Mouse (Mus musculus) CD4-positive helper T cell, adult 2 months (primary cell): ENCODE data around the gene Dhtkd1.

ENCODE experiments used
- DNase-seq: peaks from one replicate; pipeline ENCODE4 v3.0.0-alpha.2; 2012; ENCODE audit warnings: low read depth, missing footprints, low spot score

Dhtkd1 gene

DNA sequence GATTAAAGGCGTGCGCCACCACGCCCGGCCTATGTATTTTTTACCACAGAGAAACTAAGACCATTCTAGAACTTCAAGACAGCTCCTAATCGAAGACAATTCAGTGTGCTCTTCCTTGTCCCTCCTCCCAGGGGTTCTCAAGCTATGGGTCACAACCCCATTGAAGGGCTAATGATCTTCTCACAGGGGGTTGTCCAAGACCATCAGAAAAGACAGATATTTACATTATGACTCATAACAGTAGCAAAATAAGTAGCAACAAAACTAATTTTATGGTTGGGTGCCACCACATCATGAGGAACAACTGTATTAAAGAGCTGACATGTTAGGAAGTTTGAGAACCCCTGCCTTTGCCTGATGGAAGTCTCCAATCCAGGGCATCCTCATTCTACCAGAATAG lies 10.7 kb downstream of the Dhtkd1 start:
- DNase-seq: no peak

DNA sequence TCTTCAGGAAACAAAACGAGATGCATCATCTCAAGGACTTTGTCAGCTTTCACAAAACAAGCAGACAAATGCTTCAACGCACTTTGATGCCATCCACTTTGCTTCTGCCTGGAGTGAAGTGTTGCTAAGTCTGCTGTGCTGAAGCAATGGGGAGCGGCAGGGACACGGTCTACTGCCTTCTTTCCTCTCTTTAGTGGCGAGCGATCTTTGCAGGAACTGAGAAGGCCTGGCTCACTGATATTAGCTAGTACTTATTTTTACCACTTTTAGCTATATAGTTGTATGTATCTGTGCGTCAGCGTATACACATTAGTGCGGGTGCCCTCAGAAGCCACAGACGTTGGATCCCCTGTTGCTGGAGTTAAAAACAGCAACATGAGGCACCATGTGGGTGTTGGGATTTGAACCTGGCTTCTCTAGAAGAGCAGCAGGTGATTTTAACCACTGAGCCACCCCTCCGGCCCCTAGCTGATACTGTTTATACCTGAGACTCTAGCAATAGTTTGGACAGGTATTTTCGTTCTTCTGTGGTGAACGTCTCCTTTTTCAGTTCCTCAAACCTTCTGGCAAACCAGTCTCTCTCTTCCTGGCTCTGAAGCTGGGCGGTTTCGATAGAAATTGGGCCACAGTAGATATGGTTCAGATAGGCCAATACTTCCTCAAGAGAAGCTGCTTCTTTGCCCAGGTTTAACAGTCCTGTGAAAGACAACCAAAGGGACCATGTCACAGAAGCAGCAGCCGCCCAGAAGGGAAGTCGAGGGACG lies 12.1 kb downstream of the Dhtkd1 start:
- no peak for DNase-seq

DNA sequence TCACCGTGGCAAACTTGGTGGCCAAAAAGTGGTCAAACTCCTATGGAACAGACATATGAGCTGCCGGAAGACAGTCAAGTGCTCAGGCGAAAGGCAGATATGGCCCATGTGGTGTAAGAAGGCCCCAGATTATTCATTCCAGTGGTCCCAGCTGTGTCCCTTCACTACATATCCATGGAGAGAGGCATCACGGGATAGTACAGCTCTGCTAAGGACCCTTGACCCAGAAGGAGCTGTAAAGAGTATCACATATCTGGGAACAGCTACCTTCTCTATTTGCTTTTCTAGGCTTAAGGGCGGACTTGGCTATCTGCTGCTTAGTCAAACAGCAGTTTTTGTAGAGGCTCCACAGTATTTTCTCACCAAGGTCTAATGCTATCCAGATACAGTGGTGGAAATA lies 12.8 kb downstream of the Dhtkd1 start:
- DNase-seq: no peak

DNA sequence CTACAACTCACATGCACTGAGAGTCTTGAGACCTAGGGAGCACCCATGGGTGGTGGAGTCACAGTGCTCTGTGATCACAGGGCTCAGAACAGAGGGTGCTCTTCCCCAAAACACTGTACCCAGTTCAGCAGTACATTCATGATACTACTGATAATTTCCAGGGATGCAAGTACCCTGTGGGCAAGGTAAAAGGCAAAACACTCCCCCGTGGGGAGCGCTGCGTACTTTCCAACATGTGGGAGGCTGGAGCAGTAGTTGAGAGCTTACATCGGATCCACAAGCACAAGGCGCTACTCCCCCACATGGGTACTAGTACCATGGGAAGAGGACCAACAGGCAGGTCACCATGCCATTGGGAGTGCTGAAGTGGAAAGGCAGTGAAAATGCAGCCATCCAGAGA lies 15.1 kb downstream of the Dhtkd1 start:
- DNase-seq: no peak

DNA sequence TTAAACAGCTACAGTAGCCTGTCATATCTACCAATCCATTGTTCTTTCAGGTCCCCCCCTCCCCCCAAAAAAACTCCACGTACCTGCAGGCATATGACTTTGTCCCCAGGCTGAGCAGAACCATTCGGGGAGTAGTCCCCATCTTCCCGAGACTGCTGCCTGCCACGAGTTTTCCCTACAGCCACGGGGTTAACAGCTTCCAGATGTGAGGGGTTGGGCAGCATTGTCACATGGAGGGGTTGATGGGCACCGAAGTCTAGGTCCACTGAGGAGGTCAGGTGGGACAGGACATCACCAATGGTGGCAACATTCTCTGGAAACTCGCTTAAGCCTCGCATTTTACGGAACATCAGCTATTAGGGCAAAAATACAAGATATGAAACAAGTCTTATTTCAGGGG lies 18.8 kb downstream of the Dhtkd1 start:
- DNase-seq: no peak

DNA sequence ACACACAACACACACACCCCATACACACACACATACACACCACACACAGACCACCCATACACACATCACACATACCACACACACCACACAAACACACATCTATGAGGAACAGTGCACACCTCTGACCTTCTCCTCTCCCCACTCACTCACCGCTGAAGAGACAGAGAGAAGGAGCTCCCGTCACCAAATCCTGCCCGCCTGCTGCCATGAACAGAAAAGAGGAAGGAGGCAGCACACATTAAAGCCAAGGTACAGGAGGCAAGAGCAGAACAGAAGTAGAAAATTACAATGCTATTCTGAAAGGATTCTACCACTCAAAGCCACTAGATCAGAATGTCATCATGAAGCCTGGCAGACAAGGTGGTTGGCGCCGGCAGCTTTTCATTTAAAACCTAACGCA lies 19.8 kb downstream of the Dhtkd1 start:
- no peak for DNase-seq

DNA sequence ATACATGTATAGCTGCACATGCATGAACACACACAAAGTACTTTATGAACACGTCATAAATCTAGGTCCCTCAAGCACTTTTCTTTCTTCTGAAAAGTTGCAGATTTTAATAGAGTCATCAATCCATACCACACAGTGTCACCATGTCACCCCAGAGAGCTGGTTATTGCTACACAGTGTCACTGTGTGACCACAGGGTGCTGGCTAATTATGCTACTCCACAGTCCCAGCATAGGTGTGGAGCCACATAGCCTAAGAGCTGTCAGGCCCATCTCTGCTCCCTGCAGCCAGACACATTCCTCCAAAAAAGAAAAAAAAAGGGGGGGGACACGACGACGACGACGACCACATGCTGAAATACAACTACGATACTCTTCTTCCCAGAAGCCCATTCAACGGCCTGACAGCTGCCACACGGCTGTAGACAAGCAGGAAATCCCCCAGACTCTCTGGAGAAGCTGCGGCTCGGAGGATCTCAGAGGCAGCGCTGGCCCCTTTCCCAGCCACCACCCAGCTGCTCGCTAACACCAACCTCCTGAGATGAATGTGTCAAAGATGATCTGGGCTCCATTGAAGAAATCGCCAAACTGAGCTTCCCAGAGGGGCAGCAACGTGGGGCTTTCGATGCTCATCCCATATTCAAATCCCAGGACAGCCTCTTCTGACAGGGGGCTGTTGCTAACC lies 31.2 kb downstream of the Dhtkd1 start:
- no peak for DNase-seq

DNA sequence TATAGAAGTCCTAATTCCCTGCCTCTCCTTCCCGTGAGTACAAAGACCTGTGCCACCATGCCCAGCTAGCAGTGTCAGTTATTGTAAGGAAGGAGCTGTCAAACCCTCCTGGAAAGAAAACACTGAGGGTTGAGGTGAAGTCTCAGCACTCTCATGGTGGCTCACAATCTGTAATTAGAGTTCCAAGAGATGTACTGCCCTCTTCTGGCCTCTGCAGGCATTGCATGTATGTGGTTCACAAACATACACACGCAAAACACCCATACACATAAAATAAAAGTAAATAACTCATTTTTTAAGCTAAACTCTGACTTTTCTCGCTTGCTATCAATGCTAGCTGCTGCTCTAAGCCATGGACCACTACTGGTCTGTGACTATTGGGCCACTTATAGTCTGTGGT lies 36.0 kb downstream of the Dhtkd1 start:
- DNase-seq: peak; percentile 66

DNA sequence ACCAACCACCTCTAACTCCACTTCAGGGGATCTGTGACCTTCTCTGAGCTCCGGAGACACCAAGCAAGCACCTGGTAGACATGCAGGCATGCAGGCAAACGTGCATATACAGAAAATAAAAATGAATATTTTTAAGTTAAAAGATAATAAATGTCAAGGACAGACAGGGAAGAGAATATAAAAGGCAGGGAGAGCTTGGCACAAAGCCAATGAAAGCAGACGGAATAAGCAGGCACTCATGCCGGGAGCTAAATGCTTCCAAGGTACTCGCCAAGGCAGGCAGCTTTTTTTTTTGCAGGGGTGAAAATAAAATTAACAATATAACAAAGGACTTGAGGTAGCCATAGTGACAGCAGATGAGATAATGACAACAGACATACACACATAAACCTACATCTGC lies 36.5 kb downstream of the Dhtkd1 start:
- no peak for DNase-seq

DNA sequence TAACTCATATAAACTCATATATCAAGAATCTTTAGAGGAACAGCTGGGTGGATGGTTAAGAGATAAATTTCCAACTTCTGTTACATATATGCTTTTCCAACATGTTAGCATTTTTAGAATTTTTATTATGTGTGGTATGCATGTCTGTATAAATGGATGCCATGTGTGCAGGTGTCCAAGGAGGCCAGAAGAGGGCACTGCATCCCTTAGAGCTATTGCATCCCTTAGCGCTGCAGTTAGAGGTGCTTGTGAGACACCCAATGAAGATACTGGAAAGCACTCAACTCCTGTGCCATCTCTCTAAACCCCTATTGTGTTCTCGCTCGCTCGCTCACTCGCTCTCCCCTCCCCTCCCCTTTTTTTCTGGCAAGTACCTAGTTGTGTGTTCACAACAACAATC lies 42.4 kb downstream of the Dhtkd1 start:
- DNase-seq: peak; percentile 12

DNA sequence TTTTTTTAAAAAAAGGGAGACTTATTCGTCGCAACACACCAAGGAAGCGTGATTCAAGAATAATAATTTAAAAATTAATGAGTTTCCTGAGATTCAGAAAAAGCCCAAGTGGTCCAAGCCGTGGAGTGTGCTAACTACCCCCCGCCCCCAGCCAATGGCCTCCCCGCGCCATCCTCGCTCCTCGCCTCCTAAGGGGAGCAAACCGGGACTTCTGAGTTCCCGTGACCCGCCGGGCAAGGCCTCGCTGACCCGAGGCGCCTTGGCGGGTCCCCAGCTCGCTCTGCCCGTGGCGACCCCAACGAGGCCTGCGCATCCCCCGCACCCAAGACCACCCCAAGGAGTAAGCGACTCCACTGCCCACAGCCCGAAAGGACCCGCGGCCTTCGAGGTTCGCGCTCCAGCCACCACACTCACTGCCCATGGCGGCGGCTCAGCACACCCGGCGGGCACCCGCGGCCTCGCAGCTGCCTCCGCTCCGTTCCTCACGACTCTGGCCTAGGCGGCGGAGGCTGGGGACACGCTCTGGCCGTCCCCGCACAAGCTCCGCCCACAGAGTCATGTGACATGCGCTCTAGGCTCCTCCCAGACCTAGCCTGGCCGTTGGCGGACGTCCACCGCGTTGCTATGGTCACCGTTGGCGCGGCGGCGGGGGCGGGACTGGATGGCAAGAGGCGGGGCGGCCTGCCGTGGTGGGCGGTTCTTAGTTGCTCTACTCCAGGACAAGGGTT lies 47.6 kb downstream of the Dhtkd1 start, which contains the start of gene Sec61a2:
TSS of gene Sec61a2 (minus strand) at position 590 of the 728 bp plus-strand sequence.
- peak; percentile 94 for DNase-seq

DNA sequence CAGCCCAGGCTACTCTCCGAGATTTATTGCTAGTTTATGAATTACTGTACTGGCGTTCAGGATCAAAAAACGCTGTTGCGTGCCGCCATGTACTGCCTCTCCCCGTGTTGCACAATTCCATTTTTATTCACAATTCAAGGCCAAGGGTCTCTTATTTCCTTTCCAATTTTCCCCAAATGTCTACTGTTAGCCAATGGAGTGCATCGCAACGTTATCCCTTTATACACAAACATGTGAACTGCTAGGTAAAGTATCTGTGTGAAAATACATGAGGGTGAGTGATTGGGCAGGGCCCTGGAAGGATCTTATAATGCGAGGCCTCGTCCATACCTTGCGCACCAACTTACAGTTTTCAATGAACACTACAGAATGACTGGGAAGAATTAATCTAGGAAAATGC lies 48.3 kb downstream of the Dhtkd1 start:
- no peak for DNase-seq

DNA sequence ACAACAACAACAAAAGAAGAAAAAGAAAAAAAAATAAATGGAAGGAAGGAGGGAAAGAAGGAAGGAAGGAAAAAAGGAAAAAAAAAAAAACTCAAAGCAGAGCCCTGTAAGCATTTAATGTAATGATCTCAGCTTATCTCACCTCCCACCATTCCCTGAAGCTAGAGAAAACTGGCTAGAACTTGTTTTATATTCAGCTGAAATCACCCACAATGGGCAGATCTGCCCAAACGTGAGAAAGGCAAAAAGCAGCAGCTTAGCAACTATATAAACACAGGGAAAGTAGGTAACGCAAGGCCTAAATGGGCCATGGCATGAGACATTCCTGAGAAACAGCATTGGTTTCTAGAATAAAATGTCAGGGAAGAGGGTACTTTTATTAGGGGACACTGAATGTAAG lies 53.2 kb downstream of the Dhtkd1 start:
- no peak for DNase-seq

DNA sequence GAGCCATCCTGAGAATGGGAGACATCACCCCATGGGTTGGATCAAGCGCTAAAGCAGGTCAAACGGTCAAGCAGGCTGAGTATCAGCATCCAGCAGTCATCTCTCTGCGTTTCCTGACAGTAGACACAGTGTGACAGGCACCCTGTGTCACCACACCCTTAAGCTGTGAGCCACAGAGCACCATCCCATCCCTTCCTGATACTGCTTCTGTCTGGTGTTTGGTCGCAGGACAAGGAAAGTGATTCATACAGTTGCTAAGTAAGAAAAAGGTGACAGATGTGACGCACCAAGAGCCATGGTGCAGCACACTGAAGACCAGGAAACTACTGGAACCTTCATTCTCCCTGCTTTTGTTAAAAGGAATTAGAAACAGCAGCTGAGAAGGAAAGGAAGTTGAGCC lies 53.7 kb downstream of the Dhtkd1 start:
- DNase-seq: no peak

DNA sequence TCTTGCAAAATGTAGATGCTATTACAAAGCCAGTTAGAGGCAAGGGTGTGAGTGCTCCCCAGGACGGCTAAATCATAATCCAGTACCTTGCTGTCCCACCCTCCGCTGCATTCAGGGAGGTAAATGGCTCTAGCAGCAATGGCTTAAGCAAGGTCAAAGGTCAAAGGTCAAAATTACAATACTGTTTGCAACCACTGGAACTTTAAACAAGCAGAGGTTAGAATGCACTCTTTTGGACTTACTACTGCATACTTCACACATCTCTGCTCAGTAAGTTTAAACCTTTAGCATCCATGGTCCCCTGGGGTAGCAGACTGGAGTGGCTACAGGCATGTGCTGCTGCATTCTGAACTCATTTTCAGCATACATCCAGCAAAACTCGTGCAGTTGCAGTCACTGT lies 65.1 kb downstream of the Dhtkd1 start:
- DNase-seq: no peak

DNA sequence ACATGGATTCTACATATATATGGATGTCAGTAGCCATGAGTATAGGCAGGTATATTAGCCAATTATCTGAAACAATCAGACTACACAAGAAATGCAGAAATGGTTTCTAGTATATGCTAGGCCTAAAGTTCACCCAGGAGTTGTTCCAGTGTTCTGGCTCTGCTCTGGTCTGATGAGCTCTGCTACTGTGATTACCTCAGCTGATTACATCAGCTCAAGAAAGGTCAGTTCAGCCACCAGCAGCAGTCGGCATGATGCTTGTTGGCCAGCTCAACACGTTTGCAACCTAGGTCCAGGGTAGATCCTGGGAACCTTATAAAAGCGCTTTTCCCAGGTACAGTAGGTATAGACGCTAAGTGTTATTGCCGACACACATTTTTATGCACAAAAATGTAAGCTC lies 72.8 kb downstream of the Dhtkd1 start:
- DNase-seq: no peak

DNA sequence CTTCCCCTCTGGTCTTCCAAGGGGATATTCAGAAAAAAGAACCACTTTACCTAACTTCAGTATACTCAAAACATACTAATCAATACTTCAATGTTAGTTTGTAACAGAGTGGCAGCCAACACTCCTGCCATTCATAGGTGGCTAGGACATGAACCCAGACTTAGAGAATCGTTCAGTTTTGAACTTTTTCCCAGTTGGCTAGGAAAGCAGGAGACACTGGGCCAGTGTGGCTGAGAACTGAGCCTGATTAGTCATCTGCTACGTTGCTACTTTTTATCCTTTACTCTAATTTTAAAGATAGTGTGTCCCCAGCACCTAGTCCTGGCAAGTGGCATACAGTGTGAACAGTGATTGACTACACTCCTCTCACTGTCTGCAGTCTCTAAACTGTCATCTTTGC lies 74.9 kb downstream of the Dhtkd1 start:
- no peak for DNase-seq

DNA sequence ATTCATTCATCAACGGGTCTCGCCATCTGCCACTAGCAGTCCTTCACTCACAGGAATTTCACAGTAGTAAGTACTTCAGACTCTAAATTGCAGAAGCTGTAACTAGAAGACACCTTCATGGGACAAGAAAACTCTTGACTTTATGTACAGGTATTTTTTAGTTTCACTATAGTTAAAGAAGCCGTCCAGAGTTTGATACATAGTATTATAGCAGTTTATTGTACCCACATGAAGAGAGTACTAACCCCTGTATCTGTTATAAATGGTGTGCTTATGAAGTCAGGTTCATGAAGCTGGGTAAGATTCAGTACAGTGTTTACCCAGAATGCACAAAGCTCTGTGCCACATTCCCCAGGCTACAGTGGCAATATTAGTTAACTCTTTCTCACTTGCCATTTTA lies 79.8 kb downstream of the Dhtkd1 start, which contains the start of gene Gm13199:
TSS of gene Gm13199 (minus strand) at position 101 of the 400 bp plus-strand sequence.
- no peak for DNase-seq

DNA sequence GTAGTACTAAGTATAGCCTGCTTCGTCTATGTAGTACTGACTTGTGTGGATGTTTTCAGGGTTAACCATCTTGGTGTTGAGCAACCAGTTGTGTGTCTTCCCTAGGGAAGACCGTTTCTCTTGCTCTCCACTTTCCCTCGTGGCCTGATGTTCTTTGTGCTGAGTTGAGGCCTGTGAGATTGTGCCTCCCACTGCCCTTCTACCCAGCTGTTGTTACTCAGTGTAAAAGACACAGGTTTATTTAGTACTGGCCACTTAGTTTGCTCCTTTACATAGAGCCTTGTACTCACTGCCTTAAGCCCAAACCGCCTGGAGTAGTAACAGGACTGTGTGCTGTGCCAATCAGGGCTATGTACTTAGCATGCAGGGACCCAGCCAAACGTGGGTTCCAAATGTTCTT lies 90.7 kb downstream of the Dhtkd1 start:
- no peak for DNase-seq

DNA sequence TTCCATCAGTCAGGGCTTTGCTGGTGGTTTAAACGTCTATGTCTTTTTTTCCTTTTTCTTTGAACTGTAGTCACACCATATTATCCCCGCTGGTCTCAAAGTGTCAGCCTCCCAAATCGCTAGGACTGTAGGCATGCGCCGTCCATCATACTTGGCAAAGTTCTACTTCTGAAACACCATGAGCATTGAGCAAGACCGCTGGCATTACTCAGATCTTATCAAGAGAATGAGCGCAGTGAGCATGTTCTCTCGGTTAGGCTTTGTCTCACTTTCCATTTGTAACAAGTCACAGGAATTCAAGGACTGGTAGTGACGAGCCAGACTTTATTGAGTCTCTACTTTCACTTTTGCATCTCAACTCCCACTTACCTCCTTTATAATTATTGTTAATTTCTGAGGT lies 91.5 kb downstream of the Dhtkd1 start:
- peak; percentile 13 for DNase-seq
